Mouse (Mus musculus) liver, adult 2 months (tissue): ENCODE data around the gene Aatf.

Source experiments
- CTCF ChIP-seq: fragments of 200-500 bp; IDR thresholded peaks from 2 replicates; pipeline ENCODE4 v1.5.1; 2011; ENCODE audit warnings: low read depth, low read length, control low read depth
- POLR2A ChIP-seq: fragments of 200-500 bp; IDR thresholded peaks from 2 replicates; pipeline ENCODE4 v1.6.1; 2011; ENCODE audit warnings: low read length, control low read depth; ENCODE audit not compliant: insufficient read depth; ENCODE audit errors: extremely low read depth

DNA sequence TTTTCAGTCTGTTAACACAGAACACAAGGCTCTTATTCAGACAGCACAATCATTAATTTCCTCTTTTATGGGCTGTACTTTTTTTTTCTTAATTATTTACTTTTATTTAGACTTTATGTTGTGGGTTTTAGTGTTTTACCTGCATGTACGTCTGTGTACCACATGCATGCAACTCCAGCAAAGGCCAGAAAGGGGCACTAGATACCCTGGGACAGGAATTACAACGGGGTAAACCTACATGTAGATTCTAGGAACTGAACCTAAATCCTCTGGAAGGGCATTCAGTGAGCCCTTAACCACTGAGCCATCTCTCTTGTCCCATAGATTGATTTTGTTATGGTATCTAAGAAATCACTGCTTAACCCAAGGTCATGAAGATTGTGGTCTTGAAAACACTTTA, 15.4 kb downstream of the Aatf start:
- TF ChIP-seq CTCF (no peak), POLR2A (no peak)
